Mouse (Mus musculus): ENCODE results near the gene Smc5. TPM values are rescaled to one million over a fixed set of nuclear protein-coding genes. Genes with fewer than 3 reads are reported as not detected.

The Smc5 gene
- polyA plus RNA-seq, 1 experiment = 9.5 TPM

GRCm38 (mm10) chr19:23171136-23171535, 102.6 kb downstream of the Smc5 start:
- 95% methylated on average over 2 of the region's 2 CpGs for WGBS

GRCm38 (mm10) chr19:23170476-23170875, 103.2 kb downstream of the Smc5 start:
- TF ChIP-seq CTCF (IDR thresholded peaks at IDR 0.05; ENCODE audit: insufficient read depth, low read length) (no peak), POLR2A (IDR thresholded peaks at IDR 0.05; ENCODE audit: borderline replicate concordance, extremely low read depth, low read depth, low read length) (no peak)
- 80% methylated on average over 5 of the region's 5 CpGs for WGBS
- no peak for DNase-seq
- H3K4me3 ChIP-seq (replicated peaks; ENCODE audit: extremely low read depth, low read depth, low read length) = no peak overlapping the region
- peaks cover 5% of the 10 kb centered on the region; the same call in 1 of the 2 replicates for H3K4me1 ChIP-seq (ENCODE audit: control insufficient read depth, insufficient read depth, low read length)

More at GRCm38 (mm10) chr19:23171136-23171535, 102.6 kb downstream of the Smc5 start:
- no peak for TF ChIP-seq POLR2A (IDR thresholded peaks at IDR 0.05; ENCODE audit: borderline replicate concordance, extremely low read depth, low read depth, low read length)
- TF ChIP-seq CTCF (IDR thresholded peaks at IDR 0.05; ENCODE audit: insufficient read depth, low read length) = no peak
- Histone ChIP-seq H3K4me3 (replicated peaks; ENCODE audit: extremely low read depth, low read depth, low read length) (no peak overlapping the region), H3K4me1 (ENCODE audit: control insufficient read depth, insufficient read depth, low read length) (peaks cover 5% of the 10 kb centered on the region; the same call in 1 of the 2 replicates)
- DNase-seq = no peak

GRCm38 (mm10) chr19:23169659-23170050, 104.0 kb downstream of the Smc5 start:
- H3K4me1 ChIP-seq (ENCODE audit: control insufficient read depth, insufficient read depth, low read length) = peaks cover 5% of the 10 kb centered on the region; the same call in 1 of the 2 replicates
- DNase-seq = no peak
- no peak overlapping the region for H3K4me3 ChIP-seq (replicated peaks; ENCODE audit: extremely low read depth, low read depth, low read length)
- WGBS = 95% methylated on average over 2 of the region's 2 CpGs
- TF ChIP-seq POLR2A (IDR thresholded peaks at IDR 0.05; ENCODE audit: borderline replicate concordance, extremely low read depth, low read depth, low read length) (no peak), CTCF (IDR thresholded peaks at IDR 0.05; ENCODE audit: insufficient read depth, low read length) (no peak)

- WGBS = 60% methylated on average over 5 of the region's 5 CpGs
- Histone ChIP-seq H3K4me3 (replicated peaks; ENCODE audit: extremely low read depth, low read depth, low read length) (no peak overlapping the region), H3K4me1 (ENCODE audit: control insufficient read depth, insufficient read depth, low read length) (peaks cover 5% of the 10 kb centered on the region; the same call in 1 of the 2 replicates)
- no peak for TF ChIP-seq POLR2A (IDR thresholded peaks at IDR 0.05; ENCODE audit: borderline replicate concordance, extremely low read depth, low read depth, low read length)
- TF ChIP-seq CTCF (IDR thresholded peaks at IDR 0.05; ENCODE audit: insufficient read depth, low read length) = no peak
- no peak for DNase-seq
Measured at GRCm38 (mm10) chr19:23168899-23169658, 104.6 kb downstream of the Smc5 start.

GRCm38 (mm10) chr19:23166550-23167284, 107.0 kb downstream of the Smc5 start:
- DNase-seq = no peak
- TF ChIP-seq POLR2A (IDR thresholded peaks at IDR 0.05; ENCODE audit: borderline replicate concordance, extremely low read depth, low read depth, low read length) = no peak
- no peak for TF ChIP-seq CTCF (IDR thresholded peaks at IDR 0.05; ENCODE audit: insufficient read depth, low read length)
- Histone ChIP-seq H3K4me1 (ENCODE audit: control insufficient read depth, insufficient read depth, low read length) (peaks cover 19% of the 10 kb centered on the region), H3K4me3 (replicated peaks; ENCODE audit: extremely low read depth, low read depth, low read length) (no peak overlapping the region)
- WGBS = 78% methylated on average over 11 of the region's 11 CpGs

GRCm38 (mm10) chr19:23164651-23165240, 109.0 kb downstream of the Smc5 start:
- TF ChIP-seq CTCF (IDR thresholded peaks at IDR 0.05; ENCODE audit: insufficient read depth, low read length) (no peak), POLR2A (IDR thresholded peaks at IDR 0.05; ENCODE audit: borderline replicate concordance, extremely low read depth, low read depth, low read length) (no peak)

GRCm38 (mm10) chr19:23163361-23163760, 110.3 kb downstream of the Smc5 start:
- TF ChIP-seq POLR2A (IDR thresholded peaks at IDR 0.05; ENCODE audit: borderline replicate concordance, extremely low read depth, low read depth, low read length) = no peak
- 40% methylated on average over 3 of the region's 3 CpGs for WGBS
- H3K4me3 ChIP-seq (replicated peaks; ENCODE audit: extremely low read depth, low read depth, low read length) = no peak overlapping the region
- H3K4me1 ChIP-seq (ENCODE audit: control insufficient read depth, insufficient read depth, low read length) = peaks cover 26% of the 10 kb centered on the region
- DNase-seq = no peak

More at GRCm38 (mm10) chr19:23164651-23165240, 109.0 kb downstream of the Smc5 start:
- Histone ChIP-seq H3K4me1 (ENCODE audit: control insufficient read depth, insufficient read depth, low read length) (peaks cover 27% of the 10 kb centered on the region), H3K4me3 (replicated peaks; ENCODE audit: extremely low read depth, low read depth, low read length) (no peak overlapping the region)
- 86% methylated on average over 16 of the region's 16 CpGs for WGBS
- no peak for DNase-seq

- 70% methylated on average over 6 of the region's 6 CpGs for WGBS
- TF ChIP-seq CTCF (IDR thresholded peaks at IDR 0.05; ENCODE audit: insufficient read depth, low read length) = no peak
- TF ChIP-seq POLR2A (IDR thresholded peaks at IDR 0.05; ENCODE audit: borderline replicate concordance, extremely low read depth, low read depth, low read length) = no peak
- peaks cover 26% of the 10 kb centered on the region for H3K4me1 ChIP-seq (ENCODE audit: control insufficient read depth, insufficient read depth, low read length)
- H3K4me3 ChIP-seq (replicated peaks; ENCODE audit: extremely low read depth, low read depth, low read length) = no peak overlapping the region
- no peak for DNase-seq
Measured at GRCm38 (mm10) chr19:23162877-23163276, 110.8 kb downstream of the Smc5 start.

GRCm38 (mm10) chr19:23162387-23162809, 111.3 kb downstream of the Smc5 start:
- H3K4me3 ChIP-seq (replicated peaks; ENCODE audit: extremely low read depth, low read depth, low read length) = no peak overlapping the region
- H3K4me1 ChIP-seq (ENCODE audit: control insufficient read depth, insufficient read depth, low read length) = peaks cover 26% of the 10 kb centered on the region
- WGBS = 38% methylated on average over 8 of the region's 8 CpGs
- TF ChIP-seq POLR2A (IDR thresholded peaks at IDR 0.05; ENCODE audit: borderline replicate concordance, extremely low read depth, low read depth, low read length) = no peak
- no peak for TF ChIP-seq CTCF (IDR thresholded peaks at IDR 0.05; ENCODE audit: insufficient read depth, low read length)
- DNase-seq = no peak

Data from lung, adult 2 months (tissue).